Mouse (Mus musculus): ENCODE measurements around the gene Agrp.
"Not testable (repeated sequence)": the region's sequence is repeated elsewhere in the genome, so short reads cannot be mapped to it uniquely, and the experiment has no call there.

Gene Agrp

GRCm38 (mm10) chr8:105621841-105622240 is 15.4 kb downstream of the Agrp start:
- no peak for DNase-seq

- DNase-seq = peak; percentile 37
Measured at GRCm38 (mm10) chr8:105620946-105621720, 16.1 kb downstream of the Agrp start.

GRCm38 (mm10) chr8:105620211-105620610 is 17.0 kb downstream of the Agrp start:
- peak; percentile 27 for DNase-seq

GRCm38 (mm10) chr8:105618892-105619591 is 18.2 kb downstream of the Agrp start:
- peak; percentile 13 for DNase-seq

GRCm38 (mm10) chr8:105618279-105618634 is 18.9 kb downstream of the Agrp start:
- peak; percentile 24 for DNase-seq

GRCm38 (mm10) chr8:105617451-105618278 is 19.5 kb downstream of the Agrp start:
- DNase-seq = peak; percentile 54

GRCm38 (mm10) chr8:105615942-105616341 is 21.3 kb downstream of the Agrp start:
- DNase-seq = no peak

GRCm38 (mm10) chr8:105613830-105614511 is 23.2 kb downstream of the Agrp start:
- peak; percentile 93 for DNase-seq

- DNase-seq = peak; percentile 44
Measured at GRCm38 (mm10) chr8:105613037-105613436, 24.2 kb downstream of the Agrp start.

- DNase-seq = no peak
Measured at GRCm38 (mm10) chr8:105611836-105612235, 25.4 kb downstream of the Agrp start.

GRCm38 (mm10) chr8:105609771-105610170 is 27.4 kb downstream of the Agrp start:
- no peak for DNase-seq

- no peak for DNase-seq
Measured at GRCm38 (mm10) chr8:105609355-105609754, 27.8 kb downstream of the Agrp start.

GRCm38 (mm10) chr8:105607684-105608083 is 29.5 kb downstream of the Agrp start:
- peak; percentile 85 for DNase-seq

GRCm38 (mm10) chr8:105607062-105607461 is 30.1 kb downstream of the Agrp start:
- peak; percentile 32 for DNase-seq

- DNase-seq = peak; percentile 90
Measured at GRCm38 (mm10) chr8:105606189-105607023, 30.8 kb downstream of the Agrp start.

- peak; percentile 82 for DNase-seq
Measured at GRCm38 (mm10) chr8:105605491-105606188, 31.6 kb downstream of the Agrp start.

- DNase-seq = peak; percentile 93
Measured at GRCm38 (mm10) chr8:105604804-105605381, 32.3 kb downstream of the Agrp start, which contains the start of gene Ripor1. Gene Ripor1, plus strand, starts transcription at chr8:105605255.

GRCm38 (mm10) chr8:105602540-105602939 is 34.7 kb downstream of the Agrp start:
- not testable (repeated sequence) for DNase-seq

GRCm38 (mm10) chr8:105601301-105601700 is 35.9 kb downstream of the Agrp start:
- DNase-seq = no peak

- no peak for DNase-seq
Measured at GRCm38 (mm10) chr8:105598777-105599176, 38.4 kb downstream of the Agrp start.
